Comparison of ENCODE assay signal across 1 mouse cellular context in genomic region chr1:39367601-39368266, GRCm38 (mm10).
TF ChIP-seq lines count a peak whose summit lies in the region.

Gene Rpl31, plus strand, starts transcription at chr1:39367842.

TF ChIP-seq in MEL, 35 proteins besides CTCF, POLR2A, EP300 and RAD21 (continued from another document):
- no peak for TF ChIP-seq CHD1 (IDR thresholded peaks at IDR 0.05; ENCODE audit: low read depth, low read length)
- TF ChIP-seq SMC3 (IDR thresholded peaks at IDR 0.05; ENCODE audit: low read depth, low read length): no peak
- no peak for TF ChIP-seq MYB (IDR thresholded peaks at IDR 0.05; ENCODE audit: low read depth, low read length)
- peak; percentile 76 for TF ChIP-seq USF1 (IDR thresholded peaks at IDR 0.05; ENCODE audit: low read depth, low read length)
- no peak for TF ChIP-seq ZC3H11A (IDR thresholded peaks at IDR 0.05; ENCODE audit: low read depth, low read length)
